Mouse (Mus musculus): Measurements from ENCODE around the gene Tax1bp1.

GRCm38 (mm10) chr6:52790781-52791180 lies 77.3 kb downstream of the Tax1bp1 start:
- TF ChIP-seq CTCF (IDR thresholded peaks at IDR 0.05; ENCODE audit: borderline replicate concordance, control insufficient read depth, extremely low read depth, insufficient read depth, low read length, poor library complexity) (no peak), POLR2A (IDR thresholded peaks at IDR 0.05; ENCODE audit: control insufficient read depth, extremely low read depth, insufficient read depth, low read length, poor library complexity) (no peak)
